Mouse (Mus musculus): ENCODE results near the gene Klrc2. TPM values are rescaled to one million over a fixed set of nuclear protein-coding genes. Genes with fewer than 3 reads are reported as not detected.
"Not testable (repeated sequence)": the region's sequence is repeated elsewhere in the genome, so short reads cannot be mapped to it uniquely, and the experiment has no call there.

Gene Klrc2
- not detected in 2 replicates for polyA plus RNA-seq (2012; rRNA removed)

- whole genome bisulfite sequencing: 78% methylated on average over 4 of the region's 4 CpGs
Measured at GRCm38 (mm10) chr6:129660589-129660988, at the start of gene Klrc2. TSS of gene Klrc2 (minus strand) at chr6:129660689.

DNA sequence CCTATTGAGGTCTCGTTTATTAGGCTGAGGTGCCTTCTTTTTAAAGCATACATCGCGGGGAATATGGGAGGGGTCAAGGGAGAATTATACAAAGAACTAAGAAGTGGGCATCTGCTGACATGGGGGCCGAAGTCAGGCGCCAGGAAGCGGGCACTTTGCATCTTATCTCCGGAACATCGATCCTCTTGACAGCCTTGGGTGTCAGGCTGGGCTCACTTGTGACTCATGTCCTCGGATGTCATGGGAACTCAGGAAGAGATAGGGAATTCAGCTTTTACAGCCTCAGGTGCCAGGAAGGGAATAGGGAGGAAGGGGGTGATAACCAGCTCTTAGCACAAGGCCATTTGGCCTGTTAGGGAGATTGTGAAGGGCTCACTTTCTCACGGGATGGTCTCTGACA, 30.9 kb upstream of the Klrc2 start:
- WGBS: 80% methylated on average over 10 of the region's 10 CpGs
- not testable (repeated sequence) for H3K27ac ChIP-seq (ENCODE audit: insufficient read depth, low read depth, low read length); H3K4me3 ChIP-seq (ENCODE audit: low read depth, low read length); H3K4me1 ChIP-seq (ENCODE audit: control insufficient read depth, insufficient read depth, insufficient read length, low read length); H3K27me3 ChIP-seq (ENCODE audit: control insufficient read depth, insufficient read depth, low read length); H3K36me3 ChIP-seq (ENCODE audit: control insufficient read depth, insufficient read depth, low read length)

More at GRCm38 (mm10) chr6:129660589-129660988, at the start of gene Klrc2:
- not testable (repeated sequence) for H3K4me3 ChIP-seq (ENCODE audit: low read depth, low read length); H3K27ac ChIP-seq (ENCODE audit: insufficient read depth, low read depth, low read length); H3K4me1 ChIP-seq (ENCODE audit: control insufficient read depth, insufficient read depth, insufficient read length, low read length); H3K36me3 ChIP-seq (ENCODE audit: control insufficient read depth, insufficient read depth, low read length); H3K27me3 ChIP-seq (ENCODE audit: control insufficient read depth, insufficient read depth, low read length)

GRCm38 (mm10) chr6:129680379-129680778, 19.9 kb upstream of the Klrc2 start:
- Histone ChIP-seq H3K4me1 (ENCODE audit: control insufficient read depth, insufficient read depth, insufficient read length, low read length) (0 out of 2 replicates have a peak, but pooled peaks cover 1% of the 10 kb centered on the region), H3K27ac (ENCODE audit: insufficient read depth, low read depth, low read length) (no peak overlapping the region), H3K36me3 (ENCODE audit: control insufficient read depth, insufficient read depth, low read length) (no peaks in the 10 kb centered on the region), H3K4me3 (ENCODE audit: low read depth, low read length) (no peak overlapping the region), H3K27me3 (ENCODE audit: control insufficient read depth, insufficient read depth, low read length) (no peaks in the 10 kb centered on the region)
- TF ChIP-seq POLR2A (IDR thresholded peaks at IDR 0.05; ENCODE audit: low read depth, low read length) (no peak), CTCF (IDR thresholded peaks at IDR 0.05; ENCODE audit: extremely low read depth, insufficient read length, insufficient replicate concordance, low read depth, low read length) (no peak)
- WGBS: 19% methylated on average over 1 of the region's 1 CpGs

DNA sequence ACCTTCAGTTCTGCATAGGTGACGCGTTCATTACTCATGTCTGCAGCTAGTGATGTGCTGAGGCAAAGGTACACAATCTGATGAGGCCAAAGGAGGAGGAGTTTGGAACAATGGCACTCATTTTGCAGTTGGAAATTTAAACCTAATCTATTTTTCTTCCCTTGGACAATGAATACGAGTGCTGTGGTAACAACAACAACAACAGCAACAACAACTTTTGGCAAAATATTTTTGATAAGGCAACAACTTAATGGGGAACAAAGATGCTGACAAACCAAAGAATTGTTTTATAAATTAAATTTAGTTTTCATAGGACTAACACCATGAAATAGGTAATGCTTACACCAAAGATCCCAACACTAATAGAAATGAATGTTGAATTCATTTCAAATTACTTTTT, 18.4 kb upstream of the Klrc2 start, which contains the start of gene Klrc1:
TSS of gene Klrc1 (minus strand) at position 101 of the 400 bp plus-strand sequence.
- Histone ChIP-seq H3K27me3 (ENCODE audit: control insufficient read depth, insufficient read depth, low read length) (no peaks in the 10 kb centered on the region), H3K36me3 (ENCODE audit: control insufficient read depth, insufficient read depth, low read length) (no peaks in the 10 kb centered on the region), H3K27ac (ENCODE audit: insufficient read depth, low read depth, low read length) (no peak within 1 kb of the TSS), H3K4me3 (ENCODE audit: low read depth, low read length) (no peak within 1 kb of the TSS), H3K4me1 (ENCODE audit: control insufficient read depth, insufficient read depth, insufficient read length, low read length) (0 out of 2 replicates have a peak, but pooled peaks cover 1% of the 10 kb centered on the region)
- WGBS: 79% methylated on average over 3 of the region's 3 CpGs
- TF ChIP-seq CTCF (IDR thresholded peaks at IDR 0.05; ENCODE audit: extremely low read depth, insufficient read length, insufficient replicate concordance, low read depth, low read length): no peak
- TF ChIP-seq POLR2A (IDR thresholded peaks at IDR 0.05; ENCODE audit: low read depth, low read length): no peak

DNA sequence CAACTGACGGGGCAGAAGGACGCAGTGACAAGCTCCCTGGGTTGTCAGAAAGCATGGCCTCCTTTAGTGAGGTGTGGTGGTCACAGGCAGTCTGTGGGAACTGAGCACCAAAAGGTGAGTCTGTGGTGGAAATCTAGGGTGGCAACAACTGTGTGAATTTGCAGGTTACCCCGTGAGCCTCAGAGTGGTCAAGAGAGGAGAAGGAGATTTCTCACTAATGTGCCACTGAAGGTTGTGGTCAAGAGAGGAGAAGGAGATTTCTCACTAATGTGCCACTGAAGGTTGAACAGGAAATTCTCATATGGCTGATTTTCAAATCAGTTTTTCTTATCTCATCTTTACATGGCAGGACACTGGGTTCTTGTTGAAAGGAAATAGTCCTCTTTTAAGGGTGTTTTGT, 812 bp upstream of the Klrc2 start:
- 60% methylated on average over 1 of the region's 3 CpGs for WGBS
- H3K4me1 ChIP-seq (ENCODE audit: control insufficient read depth, insufficient read depth, insufficient read length, low read length); H3K4me3 ChIP-seq (ENCODE audit: low read depth, low read length); H3K36me3 ChIP-seq (ENCODE audit: control insufficient read depth, insufficient read depth, low read length); H3K27me3 ChIP-seq (ENCODE audit: control insufficient read depth, insufficient read depth, low read length); H3K27ac ChIP-seq (ENCODE audit: insufficient read depth, low read depth, low read length): not testable (repeated sequence)

- not testable (repeated sequence) for H3K4me3 ChIP-seq (ENCODE audit: low read depth, low read length); H3K4me1 ChIP-seq (ENCODE audit: control insufficient read depth, insufficient read depth, insufficient read length, low read length); H3K27ac ChIP-seq (ENCODE audit: insufficient read depth, low read depth, low read length); H3K36me3 ChIP-seq (ENCODE audit: control insufficient read depth, insufficient read depth, low read length); H3K27me3 ChIP-seq (ENCODE audit: control insufficient read depth, insufficient read depth, low read length)
- WGBS: 63% methylated on average over 1 of the region's 3 CpGs
Measured at GRCm38 (mm10) chr6:129644054-129644453, 16.4 kb downstream of the Klrc2 start.

- H3K27ac ChIP-seq (ENCODE audit: insufficient read depth, low read depth, low read length); H3K4me1 ChIP-seq (ENCODE audit: control insufficient read depth, insufficient read depth, insufficient read length, low read length); H3K27me3 ChIP-seq (ENCODE audit: control insufficient read depth, insufficient read depth, low read length); H3K36me3 ChIP-seq (ENCODE audit: control insufficient read depth, insufficient read depth, low read length); H3K4me3 ChIP-seq (ENCODE audit: low read depth, low read length): not testable (repeated sequence)
- 80% methylated on average over 3 of the region's 3 CpGs for WGBS
Measured at GRCm38 (mm10) chr6:129643237-129643636, 17.3 kb downstream of the Klrc2 start, which contains the start of gene Klrc3. TSS of gene Klrc3 (minus strand) at chr6:129643337.

GRCm38 (mm10) chr6:129631046-129631445, 29.4 kb downstream of the Klrc2 start:
- H3K4me1 ChIP-seq (ENCODE audit: control insufficient read depth, insufficient read depth, insufficient read length, low read length); H3K36me3 ChIP-seq (ENCODE audit: control insufficient read depth, insufficient read depth, low read length); H3K4me3 ChIP-seq (ENCODE audit: low read depth, low read length); H3K27ac ChIP-seq (ENCODE audit: insufficient read depth, low read depth, low read length); H3K27me3 ChIP-seq (ENCODE audit: control insufficient read depth, insufficient read depth, low read length): not testable (repeated sequence)
- whole genome bisulfite sequencing: 70% methylated on average over 2 of the region's 2 CpGs

Data from small intestine, adult 2 months (tissue).